Mouse (Mus musculus) kidney, embryonic 16.5 days (tissue): ENCODE results near the gene Tmem163. TPM values are rescaled to one million over a fixed set of nuclear protein-coding genes. Genes with fewer than 3 reads are reported as not detected.

ENCODE experiments used
- ATAC-seq: fragments of 200-750 bp; cut with Nextera tagmentation; 2 replicates; pipeline ENCODE4 v1.8.0; 2017; ENCODE audit warnings: moderate TSS enrichment; ENCODE audit not compliant: low FRiP score, low TSS enrichment
- H3K27ac ChIP-seq: fragments of 300-500 bp; sonication (generic); 2 replicates; pipeline ENCODE4 v1.5.1; 2014; ENCODE audit warnings: low read length
- H3K27me3 ChIP-seq: fragments of 300-500 bp; sonication (generic); 2 replicates; pipeline ENCODE4 v1.6.1; 2014; ENCODE audit warnings: low read length, control low read depth, mixed read lengths; ENCODE audit not compliant: insufficient read depth
- H3K36me3 ChIP-seq: fragments of 300-500 bp; sonication (generic); 2 replicates; pipeline ENCODE4 v1.6.1; 2014; ENCODE audit warnings: low read length, control low read depth, mixed read lengths; ENCODE audit not compliant: insufficient read depth
- H3K4me1 ChIP-seq: fragments of 300-500 bp; sonication (generic); 2 replicates; pipeline ENCODE4 v1.6.1; 2014; ENCODE audit warnings: low read length, control low read depth, mixed read lengths; ENCODE audit not compliant: insufficient read depth
- H3K4me2 ChIP-seq: fragments of 300-500 bp; sonication (generic); replicated peaks from 2 replicates; pipeline ENCODE4 v1.6.1; 2014; ENCODE audit warnings: low read depth, low read length
- H3K4me3 ChIP-seq: fragments of 300-500 bp; sonication (generic); 2 replicates; pipeline ENCODE4 v1.5.1; 2014; ENCODE audit warnings: mild to moderate bottlenecking, low read length
- H3K9ac ChIP-seq: fragments of 300-500 bp; sonication (generic); replicated peaks from 2 replicates; pipeline ENCODE4 v1.6.1; 2014; ENCODE audit warnings: low read length
- H3K9me3 ChIP-seq: fragments of 300-500 bp; sonication (generic); 2 replicates; pipeline ENCODE4 v1.6.1; 2016; ENCODE audit warnings: low read length, control low read depth
- WGBS: fragments of 180-500 bp; shearing (Covaris S2); extraction: QIAGEN DNeasy Blood & Tissue Kit; methylation state at CpG from one replicate; pipeline ENCODE4 v1.1.7; 2014; 5-methylcytosine and 5-hydroxymethylcytosine counted together
- polyA plus RNA-seq: library from polyadenylated mRNA; unstranded; fragments of >200 nt; fragmentation: Nextera tagmentation; extraction: Ambion mirVana; gene quantifications from 2 replicates; pipeline ENCODE4 v1.2.1, GENCODE M21; 2015

Gene Tmem163
- polyA plus RNA-seq, 1 experiment from 2014 or later = 0.99 TPM

DNA sequence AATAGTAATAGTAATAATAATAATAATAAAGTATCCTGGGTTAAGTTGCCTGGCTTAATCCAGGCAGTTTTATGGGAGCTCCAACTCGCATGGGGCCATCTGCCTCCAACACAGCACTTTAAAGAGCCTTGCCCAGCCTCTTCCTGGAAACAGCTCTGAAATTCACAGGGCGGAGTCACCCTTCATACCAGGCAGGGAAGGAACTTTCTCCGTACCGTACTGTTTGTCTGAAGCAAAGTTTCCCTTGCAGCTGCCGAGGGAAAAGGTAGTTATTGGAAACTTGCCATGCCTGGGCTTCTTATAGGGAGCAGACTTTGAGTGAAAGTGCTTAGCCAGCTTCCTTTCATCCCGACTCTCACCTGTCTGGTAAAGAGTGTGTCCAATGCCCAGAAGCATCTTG is 242.3 kb downstream of the Tmem163 start:
- no peak overlapping the region for H3K27ac ChIP-seq
- no peak for ATAC-seq
- H3K4me2 ChIP-seq = no peak overlapping the region
- H3K9me3 ChIP-seq = no peaks in the 10 kb centered on the region
- no peak overlapping the region for H3K9ac ChIP-seq
- no peaks in the 10 kb centered on the region for H3K27me3 ChIP-seq
- H3K4me1 ChIP-seq = peaks cover 34% of the 10 kb centered on the region
- H3K4me3 ChIP-seq = no peak overlapping the region
- H3K36me3 ChIP-seq = no peaks in the 10 kb centered on the region
- 62% methylated on average over 6 of the region's 6 CpGs for WGBS

Other genes with a start within 250 kb of the Tmem163 start
- 2.0 and 3.2 TPM in 2 replicates for gene Acmsd, start 49.9 kb upstream of the Tmem163 start, polyA plus RNA-seq
- 76.9 and 88.9 TPM in 2 replicates for gene Ccnt2, start 94.6 kb upstream of the Tmem163 start, polyA plus RNA-seq
- gene Map3k19, start 175.5 kb upstream of the Tmem163 start, polyA plus RNA-seq = 0.09 TPM in 1 of 2 replicates, not detected in the other
- gene Rab3gap1, start 189.2 kb upstream of the Tmem163 start, polyA plus RNA-seq = 25.1 and 25.4 TPM in 2 replicates